9 mouse cellular contexts compared by ENCODE assay signal in genomic region chr1:189800211-189800961, GRCm38 (mm10).
DNase-seq lines count a peak whose midpoint lies in the region; ATAC-seq and TF ChIP-seq lines count a peak whose summit lies in the region.
"Had no signal": no experiment of that assay in that cellular context is flagged by ENCODE, and none has a peak within 500 bp of the region (broad histone marks: within the 10 kb centered on the region; RNA-seq: fewer than 3 reads in every experiment).

No protein-coding gene starts in this region.

- peak; percentile 32; the same call in 1 of the 2 replicates for ATAC-seq in intestine, embryonic 15.5 days
- no peak for ATAC-seq in intestine, embryonic 16.5 days
- ATAC-seq in Patski, result peak; percentile 78

- peaks cover 52% of the 10 kb centered on the region for H3K79me2 ChIP-seq in myocyte (ENCODE audit: control insufficient read depth, insufficient read depth)

- no peak overlapping the region for H3K4me3 ChIP-seq in intestine, embryonic 15.5 days (replicated peaks)
- H3K4me3 ChIP-seq in intestine, embryonic 16.5 days (ENCODE audit: low read length), result no peak overlapping the region
- H3K4me3 ChIP-seq in embryonic fibroblast, embryonic 13.5 days (ENCODE audit: insufficient read depth, low read length), result no peak overlapping the region
- H3K4me3 ChIP-seq in myocyte, result no peak overlapping the region
- H3K4me3 ChIP-seq: lung, embryonic 15.5 days had no signal

- WGBS in intestine, embryonic 15.5 days, result 63% methylated on average over 13 of the region's 13 CpGs
- WGBS in intestine, embryonic 16.5 days, result 54% methylated on average over 13 of the region's 13 CpGs

- TF ChIP-seq CTCF in Patski (IDR thresholded peaks at IDR 0.05), result no peak
- TF ChIP-seq CTCF in embryonic fibroblast, embryonic 13.5 days (IDR thresholded peaks at IDR 0.05; ENCODE audit: borderline replicate concordance, insufficient read depth, low read length), result no peak

- in situ Hi-C loops in Patski (cut with MboI; ENCODE audit: low pct_unique_long_range_greater_than_20kb), result no loop called here

- intact Hi-C loops in heart, postnatal 36 days (cut with DNase I), result no loop called here

- H3K9ac ChIP-seq in intestine, embryonic 15.5 days, result no peak overlapping the region
- no peak overlapping the region for H3K9ac ChIP-seq in intestine, embryonic 16.5 days (ENCODE audit: low read depth, low read length)
- H3K9ac ChIP-seq: lung, embryonic 15.5 days had no signal

- H3K27me3 ChIP-seq in intestine, embryonic 15.5 days (replicated peaks), result no peaks in the 10 kb centered on the region
- H3K27me3 ChIP-seq in intestine, embryonic 16.5 days (replicated peaks; ENCODE audit: control insufficient read depth, insufficient read depth, low read length), result no peaks in the 10 kb centered on the region
- H3K27me3 ChIP-seq in Patski, result no peaks in the 10 kb centered on the region
- no peaks in the 10 kb centered on the region for H3K27me3 ChIP-seq in myocyte (ENCODE audit: control insufficient read depth, insufficient read depth, insufficient read length)
- H3K27me3 ChIP-seq: lung, embryonic 15.5 days had no signal

- 0 out of 2 replicates have a peak, but pooled peaks cover 3% of the 10 kb centered on the region for H3K36me3 ChIP-seq in intestine, embryonic 15.5 days
- H3K36me3 ChIP-seq in intestine, embryonic 16.5 days (ENCODE audit: control insufficient read depth, insufficient read depth, low read length), result no peaks in the 10 kb centered on the region
- H3K36me3 ChIP-seq in myocyte (ENCODE audit: control insufficient read depth, insufficient read depth), result no peaks in the 10 kb centered on the region

- no peaks in the 10 kb centered on the region for H3K4me1 ChIP-seq in intestine, embryonic 15.5 days (replicated peaks)
- H3K4me1 ChIP-seq in intestine, embryonic 16.5 days (ENCODE audit: control insufficient read depth, insufficient read depth, low read length), result 0 out of 2 replicates have a peak, but pooled peaks cover 7% of the 10 kb centered on the region
- H3K4me1 ChIP-seq in embryonic fibroblast, embryonic 13.5 days (ENCODE audit: control insufficient read depth, insufficient read depth, low read length), result 0 out of 2 replicates have a peak, but pooled peaks cover 5% of the 10 kb centered on the region

- H3K9me3 ChIP-seq in intestine, embryonic 15.5 days, result no peaks in the 10 kb centered on the region
- H3K9me3 ChIP-seq in intestine, embryonic 16.5 days (ENCODE audit: control insufficient read depth, low read length), result no peaks in the 10 kb centered on the region
- H3K9me3 ChIP-seq: lung, embryonic 15.5 days had no signal

- peak; percentile 73 for DNase-seq in Patski (ENCODE audit: low read depth, low spot score)
- DNase-seq in heart, postnatal 36 days, result no peak
- no peak for DNase-seq in testis, postnatal 14 days (ENCODE audit: low spot score)
- DNase-seq: kidney, adult 11 months had no signal

- TF ChIP-seq POLR2A in embryonic fibroblast, embryonic 13.5 days (IDR thresholded peaks at IDR 0.05; ENCODE audit: low read depth, low read length), result no peak
- no peak for TF ChIP-seq POLR2A in myocyte (IDR thresholded peaks at IDR 0.05; ENCODE audit: insufficient read length, low read depth)

- no peak overlapping the region for H3ac ChIP-seq in myocyte (ENCODE audit: control insufficient read depth, insufficient read length)

- CTCF ChIA-PET in Patski (lab: Charles Lee), result interaction anchor here (1.9 kb wide), 1 partner anchor 93 kb away, joined by 4 read pairs; no protein-coding TSS in a partner anchor

- no peak overlapping the region for H3K4me2 ChIP-seq in intestine, embryonic 15.5 days (replicated peaks)
- no peak overlapping the region for H3K4me2 ChIP-seq in intestine, embryonic 16.5 days (ENCODE audit: low read depth, low read length)
- H3K4me2 ChIP-seq in myocyte (ENCODE audit: low read depth), result peak overlapping the region; percentile 62
- H3K4me2 ChIP-seq: lung, embryonic 15.5 days had no signal

- POLR2A ChIA-PET in Patski (lab: Charles Lee), result interaction anchor here (0.7 to 1.3 kb wide), 3 partner anchors 13 to 21 kb away, joined by 3 to 6 read pairs (median 6); no protein-coding TSS in a partner anchor

- H3K27ac ChIP-seq in intestine, embryonic 15.5 days, result no peak overlapping the region
- H3K27ac ChIP-seq in intestine, embryonic 16.5 days (ENCODE audit: low read length), result no peak overlapping the region
- peak overlapping the region; percentile 76 for H3K27ac ChIP-seq in embryonic fibroblast, embryonic 13.5 days (ENCODE audit: insufficient read depth, low read length)
- H3K27ac ChIP-seq: lung, embryonic 15.5 days had no signal

TF ChIP-seq in myocyte, 11 proteins besides CTCF, POLR2A, EP300 and RAD21:
- TF ChIP-seq MYOG (IDR thresholded peaks at IDR 0.05; ENCODE audit: control insufficient read depth in 1 of 3, insufficient read depth in 1 of 3, insufficient read length in 2 of 3, low read depth in 2 of 3), result peak in 2 of 3 experiments; percentile 33 to 41
- no peak for TF ChIP-seq MAX (IDR thresholded peaks at IDR 0.05; ENCODE audit: low read depth)
- TF ChIP-seq SRF (IDR thresholded peaks at IDR 0.05; ENCODE audit: control insufficient read depth, insufficient read length, low read depth), result no peak
- TF ChIP-seq MYOD1 (IDR thresholded peaks at IDR 0.05; ENCODE audit: control insufficient read depth in 1 of 3, insufficient read length in 2 of 3, low read depth in 2 of 3), result peak in 2 of 3 experiments; percentile 72
